Mouse (Mus musculus) megakaryocyte progenitor cell, adult 5-6 weeks (primary cell): ENCODE results near the gene Dnmt3a. TPM values are rescaled to one million over a fixed set of nuclear protein-coding genes. Genes with fewer than 3 reads are reported as not detected.
"Not testable (repeated sequence)": the region's sequence is repeated elsewhere in the genome, so short reads cannot be mapped to it uniquely, and the experiment has no call there.

Source experiments
- ATAC-seq: replicated peaks from 2 replicates; pipeline ENCODE4 v1.8.0; 2016; ENCODE audit warnings: mild to moderate bottlenecking, moderate TSS enrichment, inconsistent platforms; ENCODE audit not compliant: poor library complexity
- total RNA-seq, 2 experiments: library from RNA; stranded (forward) in 1 of 2; stranded (reverse) in 1 of 2; fragments of 157-497, 149-512 nt in 1 of 2; fragments of 200-1000 nt in 1 of 2; gene quantifications; 2 replicates each; pipeline versions ENCODE4 v1.2.3 to v1.2.4; 2015 to 2017

Dnmt3a gene
- total RNA-seq, 2 experiments from 2014 or later: 19.4 to 20.4 TPM

DNA sequence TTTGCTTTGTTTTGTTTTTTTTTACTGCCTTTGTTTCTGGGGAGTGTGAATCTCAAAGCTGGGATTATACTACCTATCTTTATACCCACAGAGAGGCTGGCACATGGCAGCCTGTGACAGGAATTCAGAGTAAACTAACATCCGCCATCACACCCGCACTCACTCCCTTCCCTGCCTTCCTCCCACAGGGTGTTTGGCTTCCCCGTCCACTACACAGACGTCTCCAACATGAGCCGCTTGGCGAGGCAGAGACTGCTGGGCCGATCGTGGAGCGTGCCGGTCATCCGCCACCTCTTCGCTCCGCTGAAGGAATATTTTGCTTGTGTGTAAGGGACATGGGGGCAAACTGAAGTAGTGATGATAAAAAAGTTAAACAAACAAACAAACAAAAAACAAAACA lies 101.6 kb downstream of the Dnmt3a start:
- ATAC-seq: no peak

- no peak for ATAC-seq
These were observed 104.8 kb downstream of the Dnmt3a start for GRCm38 (mm10) chr12:3910466-3911093.

- no peak for ATAC-seq
These were observed 106.1 kb downstream of the Dnmt3a start for GRCm38 (mm10) chr12:3911831-3912348.

DNA sequence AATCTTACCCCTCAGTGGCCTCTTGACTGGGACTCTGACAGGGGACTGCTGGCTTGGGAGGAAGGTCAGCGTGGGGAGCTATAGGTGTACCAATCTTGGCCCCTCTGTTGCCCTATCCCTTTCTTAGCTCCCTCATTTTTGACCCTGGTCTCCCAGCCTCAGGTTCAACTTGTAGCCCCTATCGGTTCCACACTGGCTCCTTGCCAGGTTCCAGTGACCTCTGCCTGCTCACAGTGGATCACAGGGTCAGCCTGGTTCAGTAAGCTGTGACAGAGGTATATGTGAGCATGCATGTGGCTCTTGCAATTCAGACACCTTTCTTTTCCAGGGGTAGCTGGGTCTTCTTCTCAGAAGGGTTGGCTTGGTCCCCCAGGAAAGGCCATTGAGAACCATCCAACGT lies 110.0 kb downstream of the Dnmt3a start:
- ATAC-seq: no peak

- ATAC-seq: 0 out of 2 replicates have a peak, but pooled peaks have one; percentile 29
These were observed 112.0 kb downstream of the Dnmt3a start for GRCm38 (mm10) chr12:3917668-3918341.

DNA sequence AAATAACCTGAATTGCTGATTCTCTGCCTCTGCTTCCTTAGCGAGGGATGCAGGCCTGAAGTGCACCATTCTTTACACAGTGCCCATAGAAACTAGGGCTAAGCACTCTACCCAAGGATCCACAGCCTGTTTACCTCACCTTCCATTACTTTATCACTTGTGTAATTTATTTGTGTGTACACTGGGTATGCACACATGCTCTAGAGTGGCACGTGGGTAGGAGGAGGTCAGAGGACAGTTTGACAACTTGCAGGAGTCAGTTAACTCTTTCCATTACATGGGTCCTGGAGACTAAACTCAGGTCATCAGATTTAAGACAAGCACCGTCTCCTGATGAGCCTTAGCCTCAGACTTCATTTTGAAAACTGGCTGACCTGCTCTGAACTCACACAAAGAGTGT lies 112.8 kb downstream of the Dnmt3a start:
- ATAC-seq: no peak

- no peak for ATAC-seq
These were observed 113.6 kb downstream of the Dnmt3a start for GRCm38 (mm10) chr12:3919423-3919822.

DNA sequence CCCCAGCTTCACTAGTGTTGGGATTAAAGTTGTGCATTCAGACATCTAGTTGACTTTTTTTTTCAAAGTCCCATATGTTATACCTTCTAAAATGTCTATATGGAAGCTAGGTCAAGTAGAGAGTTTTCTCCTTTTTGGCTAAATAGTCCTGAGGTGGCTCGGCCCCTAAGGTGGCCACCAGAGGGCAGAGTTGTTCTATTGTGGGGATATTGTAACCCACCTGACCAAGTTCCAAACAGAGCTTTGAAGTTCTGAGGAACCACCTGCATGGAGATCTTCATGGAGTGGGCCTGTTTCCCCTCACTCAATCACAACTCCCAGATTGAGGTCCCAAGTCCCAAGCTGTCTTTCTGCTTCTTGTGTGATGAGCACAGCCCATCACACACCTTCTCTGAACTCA lies 120.3 kb downstream of the Dnmt3a start:
- peak; percentile 83 for ATAC-seq

GRCm38 (mm10) chr12:3928841-3929240 lies 123.0 kb downstream of the Dnmt3a start:
- ATAC-seq: 0 out of 2 replicates have a peak, but pooled peaks have one; percentile 26

DNA sequence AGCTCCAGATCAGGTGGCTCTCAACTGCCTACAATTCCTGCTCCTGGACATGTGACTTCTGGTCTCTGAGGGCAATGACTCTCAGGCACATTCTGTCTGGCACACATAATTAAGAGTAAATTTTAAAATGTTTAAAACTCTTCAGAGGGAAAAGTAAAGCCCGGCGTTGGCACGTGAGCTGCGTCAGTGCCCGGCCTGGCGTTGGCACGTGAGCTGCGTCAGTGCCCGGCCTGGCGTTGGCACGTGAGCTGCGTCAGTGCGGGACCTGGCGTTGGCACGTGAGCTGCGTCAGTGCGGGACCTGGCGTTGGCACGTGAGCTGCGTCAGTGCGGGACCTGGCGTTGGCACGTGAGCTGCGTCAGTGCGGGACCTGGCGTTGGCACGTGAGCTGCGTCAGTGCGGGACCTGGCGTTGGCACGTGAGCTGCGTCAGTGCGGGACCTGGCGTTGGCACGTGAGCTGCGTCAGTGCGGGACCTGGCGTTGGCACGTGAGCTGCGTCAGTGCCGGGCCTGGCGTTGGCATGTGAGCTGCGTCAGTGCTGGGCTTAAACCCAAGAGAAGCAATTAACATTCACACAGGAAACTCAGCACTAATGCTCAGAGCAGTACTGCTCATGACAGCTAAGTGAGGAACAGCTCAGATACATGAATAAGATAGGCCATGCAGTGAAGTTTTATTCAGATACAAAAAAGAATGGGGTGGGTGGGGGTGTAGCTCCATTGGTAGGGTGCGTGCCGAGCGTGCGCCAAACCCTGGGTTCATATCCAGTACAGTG lies 124.5 kb downstream of the Dnmt3a start:
- not testable (repeated sequence) for ATAC-seq

- no peak for ATAC-seq
These were observed 136.2 kb downstream of the Dnmt3a start for GRCm38 (mm10) chr12:3942026-3942425.

DNA sequence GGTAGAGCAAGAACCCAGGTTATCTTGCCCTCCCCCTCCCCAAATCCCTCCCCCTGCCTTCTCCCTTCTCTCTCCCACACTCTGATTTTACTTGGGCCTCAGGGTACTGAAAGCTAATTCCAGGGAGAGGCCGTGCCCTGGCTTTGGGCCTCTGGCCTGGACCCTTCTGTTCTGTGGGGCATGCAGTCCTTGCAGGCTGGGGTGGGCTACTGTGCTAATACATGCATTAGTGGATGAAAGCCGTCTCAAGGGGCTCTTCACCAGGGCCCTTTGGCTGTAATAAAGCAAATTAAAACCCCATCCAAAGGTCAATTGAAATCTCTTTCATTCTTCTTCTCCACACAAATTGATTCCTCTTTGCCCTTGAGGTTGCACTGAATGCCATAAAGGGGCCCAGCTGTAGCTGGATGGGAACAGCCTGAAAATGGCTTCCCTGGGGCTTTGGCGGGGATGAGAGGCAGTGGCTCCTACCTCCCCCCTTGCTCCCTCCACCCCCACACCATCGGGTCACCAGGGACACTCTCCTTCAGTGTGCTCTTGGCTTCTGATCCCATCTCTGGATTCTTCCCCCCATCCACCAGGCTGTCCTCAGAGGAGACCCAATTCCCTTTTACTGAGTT lies 138.8 kb downstream of the Dnmt3a start:
- ATAC-seq: no peak

GRCm38 (mm10) chr12:3947503-3947902 lies 141.7 kb downstream of the Dnmt3a start:
- no peak for ATAC-seq

GRCm38 (mm10) chr12:3954651-3955050 lies 148.8 kb downstream of the Dnmt3a start, which contains the start of gene Pomc:
TSS of gene Pomc (plus strand) at chr12:3954951.
- ATAC-seq: no peak

- ATAC-seq: 0 out of 2 replicates have a peak, but pooled peaks have one; percentile 30
These were observed 149.6 kb downstream of the Dnmt3a start for GRCm38 (mm10) chr12:3955371-3955770.

- peak; percentile 39 for ATAC-seq
These were observed 150.5 kb downstream of the Dnmt3a start for GRCm38 (mm10) chr12:3956351-3956750.

GRCm38 (mm10) chr12:3959791-3960543 lies 154.2 kb downstream of the Dnmt3a start:
- peak; percentile 94 for ATAC-seq

DNA sequence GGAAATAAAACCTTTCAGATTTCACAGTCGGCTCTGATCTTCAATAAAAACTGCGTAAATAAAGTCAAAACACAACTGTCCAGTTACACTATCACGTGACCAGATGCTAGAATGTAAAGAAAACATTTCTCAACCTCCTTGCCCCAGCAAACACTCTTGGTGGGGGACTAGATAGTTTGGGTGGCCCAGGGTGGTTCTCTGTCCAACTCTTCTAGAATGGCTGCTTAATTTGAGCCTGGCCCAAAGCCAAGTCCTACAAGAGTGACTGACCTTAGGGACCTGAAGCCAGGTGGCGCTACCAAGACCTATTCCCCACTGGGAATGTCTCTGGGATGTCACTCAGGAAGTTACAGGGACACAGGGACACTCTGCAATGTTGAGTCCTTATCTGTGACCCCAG lies 154.7 kb downstream of the Dnmt3a start:
- no peak for ATAC-seq
